Mouse (Mus musculus): Measurements from ENCODE around the gene Egf. TPM values are rescaled to one million over a fixed set of nuclear protein-coding genes. Genes with fewer than 3 reads are reported as not detected.

The Egf gene
- 1.3 and 1.6 TPM in 2 replicates for polyA plus RNA-seq (2015; fragmentation: Nextera tagmentation; extraction: Ambion mirVana)

DNA sequence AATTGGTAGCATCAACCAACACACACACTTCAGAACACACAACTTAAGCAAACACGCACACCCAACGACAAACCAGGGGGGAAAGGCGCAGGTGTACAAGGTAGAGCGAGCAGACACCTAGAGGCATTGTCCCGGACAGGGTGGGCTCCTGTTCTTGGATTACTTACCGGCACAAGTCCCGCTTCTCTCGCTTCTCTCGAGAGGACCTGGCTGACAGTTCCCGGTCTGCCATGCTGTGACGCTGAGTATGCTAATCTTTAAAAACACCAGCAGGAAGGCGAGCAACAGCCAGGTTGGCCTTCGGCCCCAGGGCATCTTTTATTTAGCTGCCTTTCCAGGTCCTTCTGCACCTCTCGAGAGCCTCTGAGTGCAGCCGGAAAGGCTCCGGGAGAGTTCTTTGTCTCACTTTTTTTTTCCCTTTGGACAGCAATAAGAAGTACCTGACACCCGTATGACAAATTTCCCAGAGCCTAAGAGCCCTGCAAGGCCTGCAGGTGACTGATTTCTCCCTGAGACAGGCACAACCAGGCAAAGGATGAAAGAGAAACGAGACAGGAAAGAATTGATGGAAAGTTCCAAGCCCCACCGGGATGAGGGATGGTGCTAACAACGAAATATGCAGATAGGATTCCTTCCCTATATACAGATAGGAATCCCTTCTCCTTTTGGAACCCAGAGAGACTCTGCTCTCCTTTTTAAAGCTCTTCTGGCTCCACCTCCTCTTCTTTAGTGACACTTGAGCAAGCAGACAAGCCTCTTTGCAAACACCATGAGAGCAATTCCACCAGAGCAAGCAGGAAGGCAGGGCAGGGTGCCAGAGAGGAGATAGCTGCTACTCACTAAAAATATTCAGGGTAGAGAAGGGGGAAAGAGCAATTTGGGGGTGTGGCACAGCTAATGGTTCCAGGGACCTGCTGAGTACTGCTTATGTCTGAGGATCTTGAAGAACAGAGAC is at the start of gene Egf:
Gene Egf (minus strand): TSS at position 667 of the 955 bp plus-strand sequence.
- Histone ChIP-seq H3K36me3 (no peaks in the 10 kb centered on the region), H3K4me2 (peak within 1 kb of the TSS; percentile 48), H3K9me3 (peaks cover 5% of the 10 kb centered on the region; the same call in 1 of the 2 replicates), H3K27ac (no peak within 1 kb of the TSS), H3K4me3 (peak within 1 kb of the TSS; percentile 20), H3K4me1 (peaks cover 7% of the 10 kb centered on the region; the same call in 1 of the 2 replicates), H3K9ac (no peak within 1 kb of the TSS), H3K27me3 (peaks cover 40% of the 10 kb centered on the region)
- 5% methylated on average over 20 of the region's 20 CpGs for WGBS
- no peak for ATAC-seq (ENCODE audit: insufficient number of reproducible peaks, insufficient read depth, low FRiP score, low TSS enrichment, low read depth)

GRCm38 (mm10) chr3:129803765-129804164 is 48.6 kb upstream of the Egf start, which contains the start of gene Lrit3:
TSS of gene Lrit3 (minus strand) at chr3:129804030.
- Histone ChIP-seq H3K9me3 (no peaks in the 10 kb centered on the region), H3K4me1 (no peaks in the 10 kb centered on the region), H3K27me3 (no peaks in the 10 kb centered on the region), H3K27ac (no peak within 1 kb of the TSS), H3K4me3 (no peak within 1 kb of the TSS), H3K4me2 (no peak within 1 kb of the TSS), H3K36me3 (no peaks in the 10 kb centered on the region), H3K9ac (no peak within 1 kb of the TSS)
- WGBS: 85% methylated on average over 10 of the region's 10 CpGs
- ATAC-seq (ENCODE audit: insufficient number of reproducible peaks, insufficient read depth, low FRiP score, low TSS enrichment, low read depth): no peak

DNA sequence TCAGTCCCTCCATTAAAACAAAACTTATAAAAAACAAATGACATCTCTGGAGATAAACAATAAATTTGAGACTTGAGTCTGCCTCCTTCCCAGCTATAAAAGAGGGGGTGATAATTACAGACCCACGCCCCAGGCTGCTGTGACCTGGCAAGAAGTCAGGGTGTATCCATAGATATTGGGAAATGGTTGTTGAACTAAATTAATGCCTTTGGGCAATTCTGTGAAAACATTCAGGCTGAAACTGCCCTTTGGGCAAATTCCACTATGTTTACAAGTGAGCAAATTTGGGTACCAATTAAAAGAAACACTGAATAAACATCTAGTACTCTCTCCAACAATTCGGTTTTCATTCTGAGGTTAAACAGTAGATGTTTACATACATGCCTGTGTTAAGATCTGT is 43.9 kb upstream of the Egf start:
- no peak overlapping the region for H3K4me2 ChIP-seq
- no peak overlapping the region for H3K4me3 ChIP-seq
- H3K27ac ChIP-seq: no peak overlapping the region
- no peak for ATAC-seq (ENCODE audit: insufficient number of reproducible peaks, insufficient read depth, low FRiP score, low TSS enrichment, low read depth)
- H3K27me3 ChIP-seq: no peaks in the 10 kb centered on the region
- H3K36me3 ChIP-seq: no peaks in the 10 kb centered on the region
- no peaks in the 10 kb centered on the region for H3K9me3 ChIP-seq
- 67% methylated on average over 2 of the region's 2 CpGs for WGBS
- H3K9ac ChIP-seq: no peak overlapping the region
- no peaks in the 10 kb centered on the region for H3K4me1 ChIP-seq

GRCm38 (mm10) chr3:129798551-129798950 is 43.4 kb upstream of the Egf start:
- no peak overlapping the region for H3K4me3 ChIP-seq
- H3K9me3 ChIP-seq: no peaks in the 10 kb centered on the region
- 75% methylated on average over 11 of the region's 11 CpGs for WGBS
- H3K36me3 ChIP-seq: no peaks in the 10 kb centered on the region
- H3K4me1 ChIP-seq: no peaks in the 10 kb centered on the region
- no peak overlapping the region for H3K9ac ChIP-seq
- no peak overlapping the region for H3K27ac ChIP-seq
- no peak for ATAC-seq (ENCODE audit: insufficient number of reproducible peaks, insufficient read depth, low FRiP score, low TSS enrichment, low read depth)
- no peak overlapping the region for H3K4me2 ChIP-seq
- no peaks in the 10 kb centered on the region for H3K27me3 ChIP-seq

- Histone ChIP-seq H3K9ac (no peak overlapping the region), H3K4me1 (no peaks in the 10 kb centered on the region), H3K4me3 (no peak overlapping the region), H3K27ac (no peak overlapping the region), H3K4me2 (no peak overlapping the region), H3K9me3 (no peaks in the 10 kb centered on the region), H3K36me3 (no peaks in the 10 kb centered on the region), H3K27me3 (no peaks in the 10 kb centered on the region)
- 78% methylated on average over 5 of the region's 5 CpGs for WGBS
- ATAC-seq (ENCODE audit: insufficient number of reproducible peaks, insufficient read depth, low FRiP score, low TSS enrichment, low read depth): no peak
Observed at GRCm38 (mm10) chr3:129797341-129797740, 42.2 kb upstream of the Egf start.

GRCm38 (mm10) chr3:129793801-129794200 is 38.7 kb upstream of the Egf start:
- H3K36me3 ChIP-seq: no peaks in the 10 kb centered on the region
- H3K27ac ChIP-seq: no peak overlapping the region
- H3K9me3 ChIP-seq: no peaks in the 10 kb centered on the region
- ATAC-seq (ENCODE audit: insufficient number of reproducible peaks, insufficient read depth, low FRiP score, low TSS enrichment, low read depth): no peak
- H3K9ac ChIP-seq: no peak overlapping the region
- H3K4me1 ChIP-seq: no peaks in the 10 kb centered on the region
- no peaks in the 10 kb centered on the region for H3K27me3 ChIP-seq
- no peak overlapping the region for H3K4me2 ChIP-seq
- H3K4me3 ChIP-seq: no peak overlapping the region
- WGBS: 85% methylated on average over 5 of the region's 5 CpGs

- no peak overlapping the region for H3K4me2 ChIP-seq
- no peak overlapping the region for H3K27ac ChIP-seq
- no peaks in the 10 kb centered on the region for H3K9me3 ChIP-seq
- no peaks in the 10 kb centered on the region for H3K36me3 ChIP-seq
- H3K4me3 ChIP-seq: no peak overlapping the region
- no peak for ATAC-seq (ENCODE audit: insufficient number of reproducible peaks, insufficient read depth, low FRiP score, low TSS enrichment, low read depth)
- no peak overlapping the region for H3K9ac ChIP-seq
- H3K27me3 ChIP-seq: no peaks in the 10 kb centered on the region
- H3K4me1 ChIP-seq: 0 out of 2 replicates have a peak, but pooled peaks cover 4% of the 10 kb centered on the region
- WGBS: 88% methylated on average over 3 of the region's 3 CpGs
Observed at GRCm38 (mm10) chr3:129782746-129783145, 27.6 kb upstream of the Egf start.

DNA sequence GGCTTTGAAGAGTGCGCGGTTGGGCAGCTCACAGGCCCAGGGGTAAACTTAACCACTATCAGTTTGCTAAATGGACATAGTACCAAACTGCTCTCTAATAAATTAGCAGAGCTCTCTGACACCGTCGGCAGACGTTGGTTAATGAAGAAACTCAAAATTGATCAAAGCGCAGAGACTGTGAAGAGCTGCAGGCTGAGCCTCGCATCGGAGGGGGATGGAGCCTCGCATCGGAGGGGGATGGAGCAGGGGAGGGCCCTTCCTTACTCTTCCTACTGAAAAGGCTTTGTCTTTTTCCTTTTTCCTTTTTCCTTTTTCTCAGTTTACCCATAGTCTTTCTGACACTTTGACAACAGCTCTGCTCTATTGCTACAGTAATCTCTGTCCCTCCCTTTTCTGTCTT is 26.3 kb upstream of the Egf start:
- ATAC-seq (ENCODE audit: insufficient number of reproducible peaks, insufficient read depth, low FRiP score, low TSS enrichment, low read depth): no peak
- 44% methylated on average over 10 of the region's 10 CpGs for WGBS
- no peak overlapping the region for H3K9ac ChIP-seq

GRCm38 (mm10) chr3:129771210-129771609 is 16.1 kb upstream of the Egf start:
- H3K4me3 ChIP-seq: no peak overlapping the region
- no peak overlapping the region for H3K27ac ChIP-seq
- no peak overlapping the region for H3K4me2 ChIP-seq
- no peaks in the 10 kb centered on the region for H3K4me1 ChIP-seq
- H3K9me3 ChIP-seq: no peaks in the 10 kb centered on the region
- no peaks in the 10 kb centered on the region for H3K36me3 ChIP-seq
- WGBS: 78% methylated on average over 6 of the region's 6 CpGs
- ATAC-seq (ENCODE audit: insufficient number of reproducible peaks, insufficient read depth, low FRiP score, low TSS enrichment, low read depth): no peak
- H3K27me3 ChIP-seq: 0 out of 2 replicates have a peak, but pooled peaks cover 3% of the 10 kb centered on the region
- H3K9ac ChIP-seq: no peak overlapping the region

More for the DNA sequence above, 26.3 kb upstream of the Egf start:
- Histone ChIP-seq H3K4me3 (no peak overlapping the region), H3K4me2 (no peak overlapping the region), H3K36me3 (no peaks in the 10 kb centered on the region), H3K27ac (no peak overlapping the region), H3K4me1 (0 out of 2 replicates have a peak, but pooled peaks cover 4% of the 10 kb centered on the region), H3K27me3 (no peaks in the 10 kb centered on the region), H3K9me3 (no peaks in the 10 kb centered on the region)

DNA sequence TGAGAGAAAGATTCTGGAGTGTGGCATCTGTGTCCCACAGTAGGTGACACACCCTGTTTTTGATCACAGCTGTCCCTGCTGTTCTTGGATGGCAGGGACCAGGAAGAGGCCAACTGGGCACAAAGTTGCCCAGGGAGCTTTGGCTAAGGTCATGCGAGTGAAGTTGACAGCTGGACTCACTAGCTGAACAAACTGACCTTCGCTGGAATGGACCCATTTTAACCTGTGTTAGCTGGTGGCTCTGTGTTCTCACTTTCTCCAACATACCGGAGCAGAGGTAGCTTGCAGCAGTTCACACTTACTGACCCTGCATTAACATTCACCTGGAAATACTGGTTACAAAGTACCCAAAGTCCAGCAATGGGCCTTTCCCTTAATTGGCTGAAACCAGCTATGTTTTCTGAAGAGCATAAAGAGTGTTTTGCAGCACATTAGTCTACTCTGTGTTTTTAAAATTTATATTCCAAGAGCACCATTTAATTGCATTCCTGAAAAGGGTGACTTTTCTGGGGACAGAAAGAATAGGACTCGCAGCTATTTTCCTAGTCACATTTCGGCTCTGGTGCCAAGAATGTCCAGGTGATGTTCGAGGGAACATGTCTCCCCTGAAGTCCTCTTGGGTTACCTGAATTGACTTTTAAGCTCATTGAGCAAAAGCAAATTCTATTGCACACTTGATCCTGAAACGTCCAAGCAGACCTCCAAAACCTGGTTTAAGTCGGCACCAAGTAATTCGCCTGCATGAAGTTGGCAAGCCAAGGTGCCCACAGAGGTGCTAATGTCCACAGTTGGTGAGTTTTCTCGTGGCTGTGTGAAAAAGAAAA is 12.1 kb upstream of the Egf start:
- Histone ChIP-seq H3K27ac (no peak overlapping the region), H3K4me2 (no peak overlapping the region), H3K36me3 (no peaks in the 10 kb centered on the region), H3K4me3 (no peak overlapping the region), H3K27me3 (0 out of 2 replicates have a peak, but pooled peaks cover 3% of the 10 kb centered on the region), H3K9ac (no peak overlapping the region), H3K4me1 (no peaks in the 10 kb centered on the region), H3K9me3 (0 out of 2 replicates have a peak, but pooled peaks cover 6% of the 10 kb centered on the region)
- 85% methylated on average over 10 of the region's 10 CpGs for WGBS
- ATAC-seq (ENCODE audit: insufficient number of reproducible peaks, insufficient read depth, low FRiP score, low TSS enrichment, low read depth): no peak

- H3K9me3 ChIP-seq: 0 out of 2 replicates have a peak, but pooled peaks cover 6% of the 10 kb centered on the region
- H3K27ac ChIP-seq: no peak overlapping the region
- ATAC-seq (ENCODE audit: insufficient number of reproducible peaks, insufficient read depth, low FRiP score, low TSS enrichment, low read depth): no peak
- no peak overlapping the region for H3K4me2 ChIP-seq
- H3K9ac ChIP-seq: no peak overlapping the region
- H3K36me3 ChIP-seq: no peaks in the 10 kb centered on the region
- H3K4me3 ChIP-seq: no peak overlapping the region
- H3K4me1 ChIP-seq: no peaks in the 10 kb centered on the region
- WGBS: 81% methylated on average over 4 of the region's 4 CpGs
- 0 out of 2 replicates have a peak, but pooled peaks cover 3% of the 10 kb centered on the region for H3K27me3 ChIP-seq
Observed at GRCm38 (mm10) chr3:129766106-129766505, 11.0 kb upstream of the Egf start.
